Mouse (Mus musculus): ENCODE data around the gene Mrpl23.

The Mrpl23 gene

DNA sequence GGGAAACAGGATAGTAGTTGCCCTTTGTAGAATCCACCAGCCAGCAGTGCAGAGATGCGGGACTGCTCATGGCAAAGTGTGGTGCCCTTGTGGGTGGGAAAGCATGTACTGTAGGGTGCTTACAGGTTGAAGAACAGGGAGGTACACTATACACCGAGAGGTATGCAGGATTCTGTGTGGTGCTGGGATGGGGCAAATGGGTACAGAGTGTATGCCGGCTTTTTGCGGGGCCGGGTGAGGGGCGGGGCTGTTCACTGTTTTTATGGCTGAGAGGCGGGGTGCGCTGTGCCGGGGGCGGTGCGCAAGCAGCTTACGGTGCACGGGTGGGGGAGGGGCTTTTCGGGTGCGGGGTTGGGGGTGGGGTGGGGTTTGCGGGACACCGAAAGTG lies at the start of gene Mrpl23:
Gene Mrpl23, plus strand, starts transcription at position 16 of the 388 bp plus-strand sequence.
- DNase-seq = no peak

DNA sequence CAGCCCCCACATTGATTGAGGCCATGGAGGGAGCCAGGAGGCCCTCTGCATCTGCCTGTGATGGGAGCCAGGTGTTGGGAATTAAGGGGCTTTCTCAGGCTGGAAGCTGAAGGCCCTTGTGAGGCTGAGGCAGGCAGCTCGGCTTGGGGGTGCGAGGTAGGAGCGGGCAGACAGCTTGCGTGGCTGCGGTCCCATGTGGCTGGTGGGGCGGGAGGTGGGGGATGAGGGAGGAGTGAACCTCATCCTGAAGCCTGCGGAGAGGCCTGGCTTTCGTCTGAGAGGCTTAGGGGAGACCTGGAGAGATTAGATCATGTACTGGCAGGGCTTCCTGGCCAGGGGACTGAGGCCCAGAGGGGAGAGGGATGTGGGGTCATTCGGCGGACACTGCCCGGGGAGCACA lies 49.4 kb upstream of the Mrpl23 start:
- no peak for DNase-seq

DNA sequence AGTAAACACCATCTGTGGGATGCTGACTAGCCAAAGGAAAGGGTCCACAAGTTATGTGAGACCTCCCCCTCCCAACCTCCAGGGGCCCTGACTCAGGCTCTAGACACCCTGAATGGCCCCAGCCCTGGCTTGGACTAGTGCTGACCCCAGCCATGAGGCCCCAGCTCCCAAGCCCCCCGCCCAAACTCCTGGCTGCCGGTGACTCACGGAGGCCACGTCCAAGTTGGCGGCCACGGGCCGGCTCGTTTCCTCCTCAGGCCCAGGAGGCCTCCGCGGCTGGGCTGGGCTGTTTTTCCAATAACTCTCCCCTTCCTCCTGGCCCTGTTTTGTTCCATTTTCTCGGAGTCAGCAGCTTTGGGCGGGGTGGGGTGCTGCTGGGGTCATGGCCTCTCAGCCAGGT lies 47.7 kb upstream of the Mrpl23 start:
- no peak for DNase-seq

DNA sequence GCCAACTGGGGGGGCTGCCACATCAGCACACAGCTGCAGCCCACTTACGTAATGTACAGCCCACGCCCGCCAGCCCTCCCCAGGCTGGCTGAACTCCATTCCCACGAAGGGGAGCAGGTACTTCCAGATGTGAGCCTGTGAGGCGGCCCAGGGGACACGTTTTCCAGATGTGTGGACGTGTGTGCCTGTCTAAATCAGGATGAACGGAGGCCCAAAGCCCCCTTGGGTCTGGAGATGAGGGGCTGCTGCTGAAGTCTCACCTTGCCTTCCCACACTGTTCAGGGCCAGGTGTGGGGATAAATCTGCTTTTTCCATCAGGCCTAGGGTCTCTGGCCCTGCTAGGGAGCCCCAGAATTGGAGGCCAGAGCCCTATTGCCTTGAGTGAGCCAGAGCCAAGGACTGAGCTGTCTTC lies 45.7 kb upstream of the Mrpl23 start:
- DNase-seq = no peak

DNA sequence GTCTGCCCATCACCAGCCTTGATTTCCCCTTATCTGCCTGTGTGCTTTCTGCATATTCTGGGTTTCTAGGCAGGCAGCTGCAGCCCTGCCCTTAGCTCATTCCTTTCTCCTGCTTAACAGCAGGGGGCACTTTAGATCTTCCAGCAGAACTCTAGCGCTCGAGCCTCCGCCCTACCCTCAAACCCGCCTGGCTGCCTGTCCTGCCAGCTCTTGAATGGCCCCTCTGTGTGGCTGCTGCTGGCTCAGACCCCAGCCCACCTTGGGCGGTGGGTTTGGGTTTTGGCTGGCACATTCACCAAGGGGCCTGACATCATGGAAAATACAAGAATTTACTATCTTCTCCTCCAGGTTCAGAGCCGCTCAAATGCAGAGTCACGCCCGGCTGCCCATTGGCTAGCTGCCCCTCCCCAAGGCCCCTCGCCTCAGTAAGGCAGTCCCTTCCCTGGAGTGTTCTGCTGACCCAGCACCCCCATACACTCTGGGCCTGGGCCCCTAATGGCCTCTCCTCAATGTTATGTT lies 45.1 kb upstream of the Mrpl23 start:
- no peak for DNase-seq

DNA sequence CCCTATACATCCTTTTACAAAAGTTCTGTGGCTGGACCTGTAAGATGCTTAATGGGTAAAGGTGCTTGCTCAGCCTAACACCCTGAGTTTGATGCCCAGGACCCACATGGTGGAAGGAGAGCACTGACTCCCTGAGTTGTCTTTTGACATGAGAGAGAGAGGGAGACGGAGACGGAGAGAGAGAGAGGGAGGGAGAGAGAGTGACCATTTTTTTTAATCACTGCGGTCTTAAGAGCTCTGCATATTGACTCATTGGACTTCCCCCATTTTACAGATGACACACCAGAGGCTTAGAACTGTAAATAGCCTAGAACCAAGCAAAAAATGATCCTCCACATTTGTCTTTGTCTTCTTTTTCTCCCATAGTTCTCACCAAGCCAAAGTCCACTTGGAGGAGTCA lies 44.4 kb upstream of the Mrpl23 start:
- DNase-seq = no peak

DNA sequence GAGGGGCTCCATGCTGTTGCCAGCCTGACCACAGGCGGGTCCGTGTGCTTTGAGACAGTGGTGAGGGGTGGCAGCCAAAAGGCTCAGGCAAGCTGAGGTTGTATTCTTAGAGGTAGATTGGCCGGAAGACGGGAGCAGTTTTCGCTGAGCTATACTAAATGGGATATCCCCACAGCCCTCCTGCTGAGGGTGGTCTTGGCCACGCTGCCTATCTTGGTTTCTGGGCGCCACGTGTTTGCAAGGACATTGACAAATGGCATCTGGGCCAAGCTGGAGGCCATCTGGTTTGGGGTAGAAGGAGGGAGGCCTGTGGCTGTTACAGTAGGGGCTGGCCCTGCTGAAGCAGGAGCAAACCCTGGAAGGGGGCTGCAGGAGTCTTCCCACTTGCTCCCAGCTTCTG lies 39.0 kb upstream of the Mrpl23 start:
- no peak for DNase-seq

DNA sequence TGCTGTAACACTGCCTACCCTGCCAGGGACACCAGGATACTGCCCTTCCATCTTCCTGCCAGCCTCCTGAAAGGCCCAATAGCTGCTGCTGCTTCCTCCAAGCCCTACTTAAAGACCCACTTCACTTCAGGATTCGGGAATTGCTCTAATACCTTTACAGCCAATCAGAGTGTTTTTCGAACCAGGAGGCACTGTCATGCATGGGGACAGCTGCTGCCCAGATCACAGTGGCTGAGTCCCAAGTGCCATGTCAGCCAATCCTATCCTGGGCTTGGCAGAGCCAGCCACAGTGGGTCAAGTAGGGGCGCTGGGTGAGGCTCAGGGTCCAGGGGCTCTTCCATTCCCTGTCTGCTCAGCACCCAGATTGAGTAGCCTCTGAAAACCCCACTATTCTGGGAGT lies 36.3 kb upstream of the Mrpl23 start:
- no peak for DNase-seq

DNA sequence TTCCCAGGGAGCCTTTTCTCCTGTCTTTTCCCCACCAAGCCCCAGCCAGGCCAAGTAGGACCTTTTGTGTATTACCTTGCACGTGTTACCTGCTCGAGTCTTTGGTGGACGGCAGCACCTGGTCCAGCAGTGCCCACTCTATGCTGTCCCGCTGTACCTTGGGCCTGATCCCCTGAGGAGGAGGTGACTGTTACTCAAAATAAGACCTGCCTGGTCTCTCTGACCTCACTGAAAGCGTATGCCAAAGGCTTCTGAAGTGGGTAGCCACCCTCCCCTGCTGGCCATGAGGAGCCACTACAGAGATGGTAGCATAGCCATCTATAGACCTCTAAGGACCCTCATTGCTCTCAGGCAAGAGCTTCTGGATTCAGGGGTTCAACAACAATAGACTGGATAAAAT lies 35.7 kb upstream of the Mrpl23 start:
- no peak for DNase-seq

DNA sequence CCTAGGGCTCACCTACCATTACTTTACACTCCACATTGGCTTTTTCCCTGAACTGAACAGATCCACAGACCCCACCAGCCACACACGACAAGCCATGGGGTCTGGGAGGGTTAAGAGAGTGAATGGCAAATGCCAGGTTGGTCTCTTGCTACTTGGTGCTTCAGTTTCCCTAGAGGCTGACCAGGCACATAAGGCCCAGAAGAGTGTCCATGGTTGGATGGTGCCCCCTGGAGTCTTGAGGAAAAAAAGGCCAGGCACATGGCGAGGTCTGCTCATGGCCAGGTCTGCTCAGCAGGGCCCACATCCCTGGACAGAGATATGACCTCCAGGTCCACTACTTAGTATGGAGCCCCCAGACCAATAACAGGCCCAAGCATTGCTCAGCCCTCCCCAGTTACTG lies 34.7 kb upstream of the Mrpl23 start:
- peak; percentile 64 for DNase-seq

DNA sequence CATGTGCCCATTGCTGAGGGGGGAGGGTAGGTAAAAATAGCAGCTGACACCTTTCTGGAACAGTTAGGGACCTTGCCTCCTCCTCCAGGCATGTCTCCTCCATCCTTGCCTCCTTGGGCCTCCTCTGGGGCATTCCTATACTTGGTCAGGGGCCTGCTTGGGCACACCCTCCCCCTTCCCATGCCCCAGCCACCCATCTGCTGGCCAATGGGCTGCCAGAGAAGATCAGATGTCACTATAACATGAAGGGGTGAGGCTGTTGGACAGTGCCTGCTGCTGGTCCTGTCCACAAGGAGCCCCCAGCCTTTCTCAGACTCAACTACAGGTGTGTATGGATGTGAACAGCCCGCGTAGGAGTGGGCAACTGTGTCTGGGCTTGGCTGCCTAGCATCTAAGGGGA lies 33.9 kb upstream of the Mrpl23 start, which contains the start of gene Tnnt3:
Gene Tnnt3, plus strand, starts transcription at position 262 of the 400 bp plus-strand sequence.
- no peak for DNase-seq

DNA sequence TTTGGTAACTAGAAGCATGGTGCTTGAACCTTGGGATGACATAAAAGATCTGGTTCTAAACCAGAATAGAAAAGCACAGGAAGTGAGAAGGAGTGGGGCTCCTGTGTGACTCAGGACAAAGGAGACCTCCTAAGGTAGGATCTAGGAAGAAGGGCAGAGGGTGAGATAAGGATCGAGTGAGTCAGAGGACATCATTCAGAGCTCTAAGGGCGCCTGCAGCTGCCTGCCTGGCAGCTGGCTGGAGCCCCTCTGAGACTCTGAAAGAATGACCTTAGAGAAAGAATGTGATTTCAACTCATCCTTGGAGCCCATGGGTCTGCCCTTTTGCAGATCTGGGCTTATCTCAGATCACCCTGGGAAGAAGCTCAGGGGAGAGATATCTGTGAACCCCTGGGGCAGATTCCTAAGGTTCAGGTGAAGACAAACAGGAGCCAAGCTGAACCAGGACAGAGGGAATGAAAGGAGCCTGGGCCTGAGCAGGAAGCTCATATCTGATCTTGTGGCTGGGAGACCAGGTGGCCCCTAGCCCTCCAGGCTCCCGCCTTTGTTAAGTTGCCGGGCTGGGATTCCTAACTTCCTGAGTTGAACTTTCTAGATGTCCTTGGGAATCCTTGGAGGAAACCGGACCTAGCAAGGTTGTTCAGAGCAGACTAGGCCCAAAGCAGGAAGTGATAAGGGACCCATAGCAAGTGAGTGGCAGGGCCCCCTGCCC lies 33.3 kb upstream of the Mrpl23 start:
- DNase-seq = no peak

DNA sequence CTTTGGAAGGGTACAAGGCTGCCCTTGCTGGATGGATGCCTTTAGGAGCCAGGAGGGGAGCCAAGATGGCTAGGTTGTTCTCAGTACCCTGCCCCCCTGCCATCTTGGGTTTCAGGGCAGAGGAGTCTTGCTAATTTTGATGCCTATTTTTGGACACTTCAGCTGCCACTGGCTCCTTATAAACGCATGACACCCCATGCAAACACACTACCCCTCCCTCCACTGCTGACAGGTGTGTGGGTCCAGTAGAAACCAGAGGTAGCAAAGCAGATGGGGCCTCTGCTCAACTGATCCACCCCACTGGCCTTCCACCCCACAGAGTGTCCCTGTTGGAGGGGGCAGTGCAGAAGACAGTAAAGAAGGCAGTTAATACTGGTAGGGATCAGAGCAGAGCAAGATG lies 32.5 kb upstream of the Mrpl23 start:
- DNase-seq = no peak

DNA sequence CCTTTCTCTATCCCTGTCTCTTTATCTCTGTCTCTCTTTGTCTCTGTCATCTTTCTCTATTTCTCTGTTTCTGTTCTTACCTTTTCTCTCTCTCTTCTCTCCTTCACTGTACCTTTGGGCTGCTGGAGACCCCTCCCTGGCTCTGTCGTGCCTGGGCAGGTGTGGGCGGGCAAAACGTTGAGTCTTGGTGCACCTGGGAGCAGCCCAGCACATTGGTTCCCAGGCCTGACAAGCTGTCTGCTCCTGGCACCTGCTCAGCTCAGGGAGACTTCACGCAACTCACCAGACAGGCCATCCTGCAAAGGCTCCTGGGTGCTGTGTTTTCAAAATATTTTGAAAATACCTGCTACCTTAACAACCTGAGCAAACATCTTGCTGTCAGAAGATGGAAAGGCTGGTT lies 29.3 kb upstream of the Mrpl23 start:
- DNase-seq = no peak

DNA sequence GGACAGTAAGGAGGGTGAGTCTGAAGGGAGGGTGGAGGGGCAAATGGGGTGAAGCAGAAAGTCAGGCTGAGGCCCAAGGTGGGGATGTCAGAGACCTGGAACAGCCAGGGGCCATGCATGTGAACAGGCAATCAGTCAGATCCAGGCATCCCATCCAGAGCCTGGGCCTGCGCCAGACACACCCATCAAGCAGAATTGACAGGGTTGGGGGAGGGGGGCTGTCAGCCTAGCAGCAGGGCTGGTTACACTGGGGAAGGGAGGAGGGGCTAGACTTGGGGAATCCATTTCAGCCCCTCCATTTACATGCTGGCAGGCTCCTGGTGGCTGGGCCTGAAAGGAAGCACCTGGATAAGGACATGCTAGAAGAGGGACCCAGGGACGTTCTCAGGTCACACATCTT lies 26.5 kb upstream of the Mrpl23 start:
- no peak for DNase-seq

DNA sequence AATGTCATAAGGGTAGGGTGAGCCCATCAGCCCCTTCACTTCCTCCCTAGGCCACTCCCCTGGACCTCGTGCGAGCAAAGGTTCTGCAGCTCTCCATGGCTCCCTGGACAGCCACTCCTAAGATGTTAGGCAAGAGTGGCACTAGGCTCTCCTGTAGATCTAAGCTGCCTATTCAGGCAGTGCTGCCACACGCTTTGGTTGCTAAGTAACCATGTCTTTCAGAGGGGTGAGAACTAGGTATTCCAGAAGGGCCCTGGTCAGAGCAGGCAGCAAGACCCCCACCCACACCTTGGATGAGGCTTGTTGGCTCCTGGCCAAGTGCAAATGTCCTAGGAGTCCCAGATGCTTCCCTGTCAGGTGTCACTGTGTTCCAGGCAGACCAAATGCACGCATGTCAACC lies 26.0 kb upstream of the Mrpl23 start:
- DNase-seq = no peak

DNA sequence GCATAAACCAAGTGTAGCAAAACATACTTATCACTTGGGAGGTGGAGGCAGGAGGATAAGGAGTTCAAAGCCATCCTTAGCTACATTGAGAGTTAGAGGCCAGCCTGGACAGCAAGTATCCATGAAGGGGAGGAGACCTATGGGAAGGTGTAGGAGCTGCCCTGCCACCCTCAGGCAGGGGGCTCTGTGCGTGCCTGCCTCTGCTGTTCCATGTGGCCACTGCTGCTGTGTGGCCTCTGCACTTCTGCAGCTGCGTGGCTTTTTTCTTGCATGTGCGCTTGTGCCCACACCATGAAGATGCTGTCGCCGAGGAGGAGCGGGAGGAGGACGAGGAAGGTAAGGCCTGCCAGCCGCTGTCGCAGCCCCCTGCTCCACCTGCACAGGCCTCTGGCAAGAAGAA lies 25.0 kb upstream of the Mrpl23 start:
- DNase-seq = no peak

DNA sequence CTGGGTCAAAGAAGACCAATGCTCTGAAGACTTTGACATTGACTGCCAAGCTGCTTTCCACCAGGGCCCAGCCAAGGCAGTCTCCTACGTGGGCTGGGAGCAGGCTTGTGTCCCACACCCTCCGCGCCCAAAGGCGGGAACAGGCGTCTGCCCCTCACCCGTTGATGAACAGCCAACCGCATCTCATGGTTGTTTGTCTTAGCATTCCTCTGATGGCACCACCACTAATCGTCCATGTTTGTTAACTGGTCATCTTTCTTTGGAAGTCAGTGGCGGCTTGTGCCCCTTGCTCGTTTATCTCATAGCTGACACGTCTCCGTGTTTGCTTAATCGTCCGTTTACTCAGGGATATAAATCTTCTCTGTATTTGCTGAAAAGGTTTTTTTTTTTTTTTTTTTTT lies 23.0 kb upstream of the Mrpl23 start:
- no peak for DNase-seq

DNA sequence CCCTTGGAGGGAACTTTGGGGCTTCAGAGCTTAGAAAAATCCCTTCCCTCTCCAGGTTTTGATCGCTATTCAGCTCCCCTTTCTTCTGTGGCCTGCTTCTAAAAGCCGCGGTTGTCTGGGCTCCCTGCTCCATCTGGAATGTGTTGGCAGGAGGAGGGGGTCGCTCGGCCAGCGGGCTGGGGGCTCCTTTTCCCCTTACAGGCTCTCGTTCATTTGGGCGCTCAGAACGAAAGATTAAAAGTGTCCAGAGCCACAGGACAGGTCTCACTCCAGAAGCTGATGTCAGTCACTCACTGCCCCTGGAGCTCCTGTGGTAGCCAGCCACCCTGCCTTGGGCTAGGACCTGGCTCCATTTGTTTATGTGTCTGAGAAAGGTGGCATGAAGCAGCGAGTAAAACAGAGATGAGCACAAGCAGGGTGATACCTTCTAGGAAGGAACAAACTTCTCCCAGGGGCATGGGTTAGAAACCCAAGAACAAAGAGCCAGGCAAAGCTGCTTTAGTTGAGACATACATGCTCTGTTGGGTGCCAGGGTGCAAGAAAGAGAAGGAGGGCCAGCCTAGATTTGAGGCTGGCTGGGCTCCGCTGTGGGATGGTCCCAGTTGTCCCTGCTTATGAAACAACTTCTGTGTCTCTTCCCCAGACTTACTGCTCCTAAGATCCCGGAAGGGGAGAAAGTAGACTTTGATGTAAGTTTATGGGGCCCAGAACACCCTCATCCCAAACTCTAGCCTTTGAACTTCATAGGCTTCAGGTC lies 22.3 kb upstream of the Mrpl23 start:
- no peak for DNase-seq

DNA sequence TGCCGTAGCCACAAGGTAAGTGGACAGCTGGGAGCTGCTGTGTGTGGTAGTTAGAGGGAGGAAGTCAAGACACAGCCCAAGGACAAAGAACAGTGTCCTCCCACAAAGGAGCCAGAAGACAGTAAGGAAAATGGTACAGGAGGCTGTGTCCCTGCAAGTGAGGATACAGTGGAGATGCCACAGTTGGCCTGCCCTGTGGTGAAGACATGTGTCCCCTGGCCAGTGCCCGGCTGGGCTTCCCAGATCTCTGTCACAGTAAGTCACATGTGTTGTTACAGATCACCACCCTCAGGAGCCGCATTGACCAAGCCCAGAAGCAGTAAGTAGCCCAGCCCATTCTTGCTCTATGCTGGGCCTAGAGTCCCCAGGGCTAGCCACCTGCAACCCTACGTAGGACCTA lies 18.4 kb upstream of the Mrpl23 start:
- no peak for DNase-seq

DNA sequence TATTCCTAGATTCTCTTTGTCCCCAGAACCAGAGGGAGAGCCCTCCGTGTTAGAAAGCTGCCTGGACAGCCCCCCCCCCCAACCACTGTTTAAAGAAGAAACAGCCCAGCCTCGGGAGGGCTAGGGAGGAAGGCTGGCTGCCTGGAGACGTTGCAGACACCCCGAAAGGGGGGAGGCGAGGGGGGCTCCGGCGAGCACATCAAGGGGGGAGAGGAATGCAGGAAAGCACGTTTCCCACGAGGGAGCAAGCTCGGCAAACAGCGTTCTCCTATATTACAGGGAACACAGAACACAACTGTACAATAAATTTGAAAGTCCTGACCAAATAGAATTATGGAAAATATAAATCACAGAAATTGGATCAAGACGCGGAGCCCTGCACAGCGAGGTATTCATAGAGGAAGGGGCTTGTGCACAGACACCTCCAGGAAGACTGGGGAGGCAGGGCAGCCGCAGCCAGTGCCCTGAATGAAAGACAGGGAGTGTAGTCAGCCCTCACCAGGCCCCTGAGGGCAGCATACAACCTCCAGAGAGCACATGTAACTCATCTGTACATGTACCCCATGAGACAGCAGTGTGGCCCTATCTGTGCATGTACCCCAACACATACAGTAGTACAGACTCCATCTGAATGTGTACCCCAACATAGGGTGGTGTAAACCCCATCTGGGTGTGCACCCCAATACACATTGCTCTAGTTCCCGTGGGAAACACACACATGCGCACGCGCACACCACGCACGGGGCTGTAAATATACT lies 16.1 kb upstream of the Mrpl23 start:
- DNase-seq = no peak

DNA sequence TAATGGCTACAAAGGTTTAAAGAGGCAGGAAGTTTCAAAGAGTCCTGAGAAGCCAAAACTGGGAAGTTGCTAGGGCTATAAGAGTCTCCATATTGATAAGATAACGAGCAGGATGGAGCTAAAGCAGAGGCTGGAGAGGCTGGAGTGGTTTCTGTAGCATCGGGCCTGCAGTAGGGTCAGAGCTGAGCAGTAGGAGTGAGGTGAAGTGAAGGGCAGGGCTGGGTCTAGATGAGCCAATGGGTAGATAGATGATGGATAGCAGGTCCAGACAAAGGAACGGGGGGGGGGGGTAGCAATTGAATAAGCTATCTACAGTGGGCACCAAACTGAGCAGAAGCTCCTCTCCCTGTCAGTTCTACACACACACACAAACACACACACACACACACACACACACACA lies 15.0 kb upstream of the Mrpl23 start:
- DNase-seq = no peak

DNA sequence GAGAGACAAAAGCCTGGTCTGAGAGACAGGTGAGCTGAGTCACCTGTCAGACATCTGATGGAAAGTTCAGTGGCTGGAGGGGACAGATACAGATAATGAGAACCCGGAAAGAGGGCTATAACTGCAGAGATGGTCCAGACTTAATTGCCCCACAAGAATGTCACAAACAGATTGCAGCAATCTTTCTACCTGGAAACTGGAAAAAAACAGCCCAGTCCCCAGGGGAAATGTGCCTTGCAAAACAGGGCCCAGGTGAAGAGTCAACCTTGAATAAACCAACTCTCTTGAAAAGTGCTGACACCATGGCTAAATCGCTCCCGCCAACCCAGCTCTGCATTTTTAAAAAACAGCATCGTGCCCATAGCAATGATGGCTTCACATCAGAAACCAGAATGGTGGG lies 12.2 kb upstream of the Mrpl23 start:
- no peak for DNase-seq

DNA sequence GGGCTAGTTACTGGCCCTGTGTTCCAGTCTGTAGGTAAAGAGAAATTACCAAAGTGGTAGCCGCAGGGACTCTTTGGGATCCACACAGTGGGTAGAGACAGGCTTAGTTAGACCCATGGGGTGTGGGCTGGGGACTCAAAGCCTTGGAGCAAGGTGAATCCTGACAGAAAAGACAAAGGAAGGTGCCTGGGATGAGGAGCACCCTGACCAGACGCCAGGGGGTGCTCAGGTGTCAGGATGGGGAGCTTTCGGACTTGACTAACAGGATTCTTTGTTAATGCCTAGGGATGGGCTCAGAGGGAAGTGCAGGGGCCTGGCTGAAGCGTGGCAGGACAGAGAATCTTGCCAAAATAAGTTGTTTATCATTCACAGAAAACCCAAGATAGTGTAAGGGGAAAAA lies 10.1 kb upstream of the Mrpl23 start:
- DNase-seq = no peak
